Mouse (Mus musculus): ENCODE measurements around the gene Ccdc7a. TPM values are rescaled to one million over a fixed set of nuclear protein-coding genes. Genes with fewer than 3 reads are reported as not detected.
"Not testable (repeated sequence)": the region's sequence is repeated elsewhere in the genome, so short reads cannot be mapped to it uniquely, and the experiment has no call there.

Gene Ccdc7a
- polyA plus RNA-seq (2015; fragmentation: Nextera tagmentation; extraction: Ambion mirVana) = not detected in 2 replicates

GRCm38 (mm10) chr8:129065417-129065816 is at the start of gene Ccdc7a:
Gene Ccdc7a, minus strand, starts transcription at chr8:129065517.
- WGBS = 76% methylated on average over 2 of the region's 11 CpGs
- H3K4me1 ChIP-seq; H3K4me2 ChIP-seq; H3K27ac ChIP-seq; H3K4me3 ChIP-seq (replicated peaks); H3K27me3 ChIP-seq (replicated peaks); H3K9ac ChIP-seq; ATAC-seq (ENCODE audit: insufficient read depth, low FRiP score, low read depth); H3K9me3 ChIP-seq; H3K36me3 ChIP-seq: not testable (repeated sequence)

DNA sequence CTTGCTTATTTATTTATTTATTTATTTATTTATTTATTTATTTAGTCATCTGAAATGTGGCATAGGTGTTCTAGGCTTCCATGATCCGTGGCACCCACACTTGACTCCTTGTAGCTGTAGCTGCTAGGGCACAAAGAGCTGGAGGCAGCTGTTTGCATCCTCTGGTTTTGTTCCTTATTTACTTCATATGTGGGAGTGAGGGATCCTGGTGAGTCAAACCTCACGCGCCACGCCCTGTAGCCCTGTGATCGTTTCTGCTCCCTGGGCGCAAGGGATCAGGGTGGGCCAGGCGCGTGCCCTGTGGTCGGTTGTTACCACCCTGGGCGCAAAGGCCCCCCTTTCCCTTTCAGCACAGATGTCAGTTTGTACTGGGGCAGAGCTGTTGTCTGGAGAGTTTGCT is 1.5 kb upstream of the Ccdc7a start, which contains the start of gene Ccdc7b:
TSS of gene Ccdc7b (plus strand) at position 301 of the 400 bp plus-strand sequence.
- not testable (repeated sequence) for ATAC-seq (ENCODE audit: insufficient read depth, low FRiP score, low read depth)
- WGBS = 53% methylated on average over 1 of the region's 10 CpGs

DNA sequence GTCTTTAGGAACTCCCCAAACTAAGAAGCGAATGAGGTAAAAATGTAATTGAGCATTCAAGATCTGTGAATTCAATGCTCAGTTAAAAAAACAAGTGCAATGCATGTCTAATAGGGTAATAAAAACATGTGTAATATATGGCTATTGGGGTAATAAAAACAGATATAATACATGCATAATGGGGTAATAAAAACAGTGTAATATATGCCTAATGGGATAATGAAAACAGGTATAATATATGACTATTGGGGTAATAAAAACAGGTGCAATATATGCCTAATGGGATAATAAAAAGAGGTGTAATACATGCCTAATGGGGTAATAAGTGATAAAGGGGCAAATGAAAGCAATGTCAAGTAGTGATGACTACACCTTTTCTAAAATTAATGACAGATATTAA is 73.9 kb downstream of the Ccdc7a start:
- Histone ChIP-seq H3K27ac (no peak overlapping the region), H3K9ac (no peak overlapping the region), H3K36me3 (no peaks in the 10 kb centered on the region), H3K4me3 (replicated peaks) (no peak overlapping the region), H3K9me3 (no peaks in the 10 kb centered on the region), H3K4me2 (no peak overlapping the region), H3K4me1 (no peaks in the 10 kb centered on the region), H3K27me3 (replicated peaks) (no peaks in the 10 kb centered on the region)
- 85% methylated on average over 1 of the region's 1 CpGs for WGBS
- no peak for ATAC-seq (ENCODE audit: insufficient read depth, low FRiP score, low read depth)

More for the DNA sequence above, 1.5 kb upstream of the Ccdc7a start, which contains the start of gene Ccdc7b:
- H3K36me3 ChIP-seq; H3K27me3 ChIP-seq (replicated peaks); H3K9ac ChIP-seq; H3K4me1 ChIP-seq; H3K27ac ChIP-seq; H3K4me3 ChIP-seq (replicated peaks); H3K9me3 ChIP-seq; H3K4me2 ChIP-seq: not testable (repeated sequence)

DNA sequence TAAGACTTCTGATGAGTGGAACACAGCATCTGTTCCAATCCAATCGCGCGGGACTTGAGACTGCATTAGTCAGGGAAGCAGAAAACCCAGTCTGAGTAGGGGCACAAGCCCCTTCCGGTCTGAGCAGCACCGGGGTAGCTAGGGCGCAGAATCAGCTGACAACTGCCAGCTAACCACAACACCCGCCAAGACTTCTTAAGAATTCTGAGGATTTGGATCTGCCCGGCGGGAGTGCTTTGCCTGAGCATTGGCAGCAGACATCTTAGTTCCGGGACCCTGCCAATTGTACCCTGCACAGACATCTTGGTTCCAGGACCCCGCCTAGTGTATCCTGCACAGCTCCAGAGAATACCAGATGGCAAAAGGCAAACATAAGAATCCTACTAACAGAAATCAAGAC is 116.4 kb downstream of the Ccdc7a start:
- H3K4me3 ChIP-seq (replicated peaks); ATAC-seq (ENCODE audit: insufficient read depth, low FRiP score, low read depth); H3K4me1 ChIP-seq; H3K9ac ChIP-seq; H3K27me3 ChIP-seq (replicated peaks); H3K36me3 ChIP-seq; H3K27ac ChIP-seq; H3K9me3 ChIP-seq; H3K4me2 ChIP-seq: not testable (repeated sequence)
- WGBS = 82% methylated on average over 11 of the region's 11 CpGs

DNA sequence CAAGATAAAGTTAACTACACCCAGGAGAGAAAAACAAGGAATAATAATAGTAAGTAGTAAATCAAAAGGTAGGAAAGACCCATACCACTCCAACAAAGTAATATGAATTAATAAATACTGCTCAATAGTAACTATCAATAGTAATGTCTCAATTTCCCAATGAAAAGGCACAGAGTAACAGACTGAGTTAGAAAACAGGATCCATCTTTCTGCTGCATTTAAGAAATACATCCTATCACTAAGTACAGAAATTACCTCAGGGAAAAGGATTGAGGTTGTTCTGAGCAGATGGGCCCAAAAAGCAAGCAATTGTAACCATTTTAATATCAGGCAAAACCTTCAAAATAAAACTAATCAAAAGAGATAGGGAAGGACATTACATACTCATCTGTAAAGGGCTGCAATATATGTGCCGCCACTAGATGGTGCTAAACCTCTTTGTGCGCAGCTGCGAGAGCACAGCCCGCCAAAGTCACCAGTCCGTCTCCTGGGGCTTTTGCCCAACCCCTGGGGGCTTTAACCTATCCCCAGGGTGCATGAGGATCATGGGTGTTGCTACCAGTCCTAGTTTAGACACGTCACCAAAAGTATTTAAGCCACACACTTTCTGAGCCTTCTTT is 124.2 kb downstream of the Ccdc7a start:
- WGBS = 4% methylated on average over 6 of the region's 6 CpGs
- not testable (repeated sequence) for ATAC-seq (ENCODE audit: insufficient read depth, low FRiP score, low read depth); H3K4me1 ChIP-seq

DNA sequence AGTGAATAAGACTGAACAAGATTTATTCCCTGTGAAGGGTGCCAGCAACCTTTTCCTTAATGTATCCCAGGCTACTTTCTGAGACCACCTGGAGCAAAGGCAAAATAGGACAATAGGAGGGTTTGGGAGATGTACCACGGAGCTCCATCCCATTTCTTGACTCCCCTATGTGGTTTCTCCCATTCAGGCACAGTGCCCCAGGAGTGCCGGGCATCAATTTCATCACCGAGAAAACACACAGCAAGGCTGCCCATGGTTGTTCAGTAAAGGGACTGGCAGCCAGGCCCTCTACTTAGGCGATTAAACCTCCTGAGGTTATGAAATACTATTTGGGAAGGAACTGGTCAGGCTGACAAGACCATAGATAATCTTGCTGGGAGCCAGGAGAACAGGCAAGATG is 131.9 kb downstream of the Ccdc7a start:
- Histone ChIP-seq H3K27me3 (replicated peaks) (no peaks in the 10 kb centered on the region), H3K4me1 (no peaks in the 10 kb centered on the region), H3K4me3 (replicated peaks) (no peak overlapping the region), H3K36me3 (no peaks in the 10 kb centered on the region), H3K9me3 (no peaks in the 10 kb centered on the region), H3K4me2 (no peak overlapping the region), H3K9ac (no peak overlapping the region), H3K27ac (no peak overlapping the region)
- WGBS = 59% methylated on average over 4 of the region's 4 CpGs
- ATAC-seq (ENCODE audit: insufficient read depth, low FRiP score, low read depth) = no peak

More for the DNA sequence above, 124.2 kb downstream of the Ccdc7a start:
- H3K36me3 ChIP-seq; H3K27ac ChIP-seq; H3K27me3 ChIP-seq (replicated peaks); H3K9me3 ChIP-seq; H3K4me3 ChIP-seq (replicated peaks); H3K9ac ChIP-seq; H3K4me2 ChIP-seq: not testable (repeated sequence)

DNA sequence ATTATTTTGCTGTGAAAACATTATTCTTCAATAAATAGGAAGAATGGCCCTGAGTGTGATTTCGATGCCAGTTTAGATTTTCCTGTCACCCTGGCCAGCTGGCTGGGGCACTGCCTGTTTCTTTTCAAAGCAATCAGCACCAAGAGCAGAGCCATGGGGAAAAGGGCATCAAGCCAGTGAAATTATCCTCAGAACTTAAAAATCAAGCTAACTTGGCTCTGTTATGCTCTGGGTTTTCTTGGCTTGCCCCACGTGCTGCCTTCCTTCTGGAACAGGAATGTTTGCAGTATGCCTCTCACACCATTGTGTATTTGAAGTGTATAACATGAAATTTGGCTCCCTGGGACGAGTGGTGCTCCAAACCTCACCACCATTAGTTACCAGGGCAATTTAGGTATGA is 182.6 kb downstream of the Ccdc7a start:
- H3K4me3 ChIP-seq (replicated peaks) = no peak overlapping the region
- WGBS = 43% methylated on average over 3 of the region's 3 CpGs

GRCm38 (mm10) chr8:128843749-128844148 is 221.6 kb downstream of the Ccdc7a start:
- no peaks in the 10 kb centered on the region for H3K27me3 ChIP-seq (replicated peaks)
- no peak overlapping the region for H3K4me3 ChIP-seq (replicated peaks)
- no peak overlapping the region for H3K27ac ChIP-seq
- H3K4me2 ChIP-seq = no peak overlapping the region
- no peaks in the 10 kb centered on the region for H3K4me1 ChIP-seq
- no peak overlapping the region for H3K9ac ChIP-seq
- H3K36me3 ChIP-seq = no peaks in the 10 kb centered on the region
- no peak for ATAC-seq (ENCODE audit: insufficient read depth, low FRiP score, low read depth)
- WGBS = 42% methylated on average over 5 of the region's 5 CpGs
- no peaks in the 10 kb centered on the region for H3K9me3 ChIP-seq

More for the DNA sequence above, 182.6 kb downstream of the Ccdc7a start:
- Histone ChIP-seq H3K4me1 (no peaks in the 10 kb centered on the region), H3K27ac (no peak overlapping the region), H3K9ac (no peak overlapping the region), H3K27me3 (replicated peaks) (no peaks in the 10 kb centered on the region), H3K4me2 (no peak overlapping the region), H3K36me3 (no peaks in the 10 kb centered on the region), H3K9me3 (no peaks in the 10 kb centered on the region)
- no peak for ATAC-seq (ENCODE audit: insufficient read depth, low FRiP score, low read depth)

DNA sequence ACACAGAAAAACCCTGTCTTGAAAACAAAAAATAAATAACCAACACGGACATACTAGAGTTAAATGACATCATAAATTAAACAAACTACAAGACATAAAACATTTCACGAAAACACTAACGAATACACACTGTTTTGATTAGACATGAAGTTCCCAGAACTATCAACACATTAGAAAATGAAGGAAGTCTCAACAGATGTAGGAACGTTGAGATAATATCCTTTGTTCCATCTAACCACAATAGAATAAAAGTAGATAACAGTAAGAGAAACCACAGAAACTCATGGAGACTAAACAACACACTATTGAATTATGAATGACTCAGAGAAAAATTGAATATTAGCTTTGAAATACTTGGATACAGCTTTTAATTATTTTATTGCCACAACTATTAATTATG is 252.8 kb downstream of the Ccdc7a start:
- Histone ChIP-seq H3K36me3 (no peaks in the 10 kb centered on the region), H3K4me2 (no peak overlapping the region), H3K9me3 (no peaks in the 10 kb centered on the region), H3K27ac (no peak overlapping the region), H3K27me3 (replicated peaks) (no peaks in the 10 kb centered on the region), H3K9ac (no peak overlapping the region), H3K4me1 (no peaks in the 10 kb centered on the region), H3K4me3 (replicated peaks) (no peak overlapping the region)
- 69% methylated on average over 4 of the region's 4 CpGs for WGBS
- no peak for ATAC-seq (ENCODE audit: insufficient read depth, low FRiP score, low read depth)

DNA sequence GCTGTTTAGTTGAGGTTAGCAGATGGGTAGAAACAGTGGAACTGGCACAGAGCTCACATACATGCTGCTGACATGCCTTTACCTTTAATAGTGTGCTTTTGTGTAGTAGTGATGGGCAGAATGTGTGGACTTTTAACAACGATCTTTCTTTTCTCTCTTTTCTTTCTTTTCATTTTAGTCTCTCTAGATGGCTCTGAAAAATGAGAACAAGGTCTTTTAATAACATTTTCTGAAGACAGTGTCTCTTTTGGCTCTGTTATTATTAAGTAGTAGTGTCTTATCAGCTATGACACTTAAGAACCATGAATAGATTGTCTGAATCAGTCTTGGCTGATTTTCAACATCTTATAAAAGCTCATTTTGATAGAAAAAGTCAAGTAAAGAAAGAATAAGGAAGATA is 266.7 kb downstream of the Ccdc7a start, which contains the start of gene Gm3952:
TSS of gene Gm3952 (minus strand) at position 101 of the 400 bp plus-strand sequence.
- no peak within 1 kb of the TSS for H3K4me2 ChIP-seq
- no peak for ATAC-seq (ENCODE audit: insufficient read depth, low FRiP score, low read depth)
- no peaks in the 10 kb centered on the region for H3K4me1 ChIP-seq
- no peaks in the 10 kb centered on the region for H3K9me3 ChIP-seq
- no peaks in the 10 kb centered on the region for H3K36me3 ChIP-seq
- no peak within 1 kb of the TSS for H3K4me3 ChIP-seq (replicated peaks)
- no peak within 1 kb of the TSS for H3K27ac ChIP-seq
- no peaks in the 10 kb centered on the region for H3K27me3 ChIP-seq (replicated peaks)
- H3K9ac ChIP-seq = no peak within 1 kb of the TSS
- WGBS = 62% methylated on average over 1 of the region's 1 CpGs

GRCm38 (mm10) chr8:128735692-128736091 is 329.6 kb downstream of the Ccdc7a start:
- H3K27me3 ChIP-seq (replicated peaks) = no peaks in the 10 kb centered on the region
- H3K9me3 ChIP-seq = no peaks in the 10 kb centered on the region
- no peak overlapping the region for H3K27ac ChIP-seq
- no peak for ATAC-seq (ENCODE audit: insufficient read depth, low FRiP score, low read depth)
- H3K4me2 ChIP-seq = no peak overlapping the region
- H3K4me3 ChIP-seq (replicated peaks) = no peak overlapping the region
- no peaks in the 10 kb centered on the region for H3K4me1 ChIP-seq
- 96% methylated on average over 3 of the region's 3 CpGs for WGBS
- H3K36me3 ChIP-seq = peaks cover 30% of the 10 kb centered on the region
- H3K9ac ChIP-seq = no peak overlapping the region

GRCm38 (mm10) chr8:128734118-128734517 is 331.2 kb downstream of the Ccdc7a start:
- no peak overlapping the region for H3K4me2 ChIP-seq
- no peak for ATAC-seq (ENCODE audit: insufficient read depth, low FRiP score, low read depth)
- H3K4me1 ChIP-seq = no peaks in the 10 kb centered on the region
- H3K9ac ChIP-seq = no peak overlapping the region
- WGBS = 92% methylated on average over 3 of the region's 3 CpGs
- no peak overlapping the region for H3K27ac ChIP-seq
- peaks cover 36% of the 10 kb centered on the region for H3K36me3 ChIP-seq
- no peaks in the 10 kb centered on the region for H3K9me3 ChIP-seq
- no peaks in the 10 kb centered on the region for H3K27me3 ChIP-seq (replicated peaks)
- no peak overlapping the region for H3K4me3 ChIP-seq (replicated peaks)

- ATAC-seq (ENCODE audit: insufficient read depth, low FRiP score, low read depth) = no peak
- Histone ChIP-seq H3K27ac (no peak overlapping the region), H3K4me1 (no peaks in the 10 kb centered on the region), H3K9ac (no peak overlapping the region), H3K4me2 (no peak overlapping the region), H3K27me3 (replicated peaks) (no peaks in the 10 kb centered on the region), H3K9me3 (no peaks in the 10 kb centered on the region), H3K4me3 (replicated peaks) (no peak overlapping the region), H3K36me3 (peaks cover 36% of the 10 kb centered on the region)
- WGBS = 88% methylated on average over 2 of the region's 2 CpGs
Measured at GRCm38 (mm10) chr8:128732254-128732653, 333.1 kb downstream of the Ccdc7a start.
